In the genomic region with DNA sequence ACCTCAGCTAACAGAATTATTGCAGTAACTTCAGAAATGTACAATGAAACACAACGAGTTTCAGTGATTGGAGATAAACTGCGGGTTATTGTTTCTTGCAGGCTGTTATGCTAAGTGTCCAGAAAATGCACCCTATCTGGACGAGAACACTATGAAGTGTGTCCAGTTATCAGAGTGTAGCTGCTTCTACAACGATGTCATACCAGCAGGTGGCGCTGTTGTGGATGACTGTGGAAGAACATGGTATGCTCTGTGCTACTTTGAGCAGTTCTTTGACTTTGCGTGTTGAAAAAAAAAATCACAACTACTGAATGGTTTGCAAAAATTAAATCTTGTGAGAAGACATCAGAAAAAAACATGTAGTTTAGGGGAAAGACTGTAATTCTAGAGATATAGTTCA, we compare ENCODE assay signal across 10 mouse cellular contexts.
DNase-seq lines count a peak whose midpoint lies in the region; ATAC-seq and TF ChIP-seq lines count a peak whose summit lies in the region.
"Had no signal": no experiment of that assay in that cellular context is flagged by ENCODE, and none has a peak within 500 bp of the region (broad histone marks: within the 10 kb centered on the region; RNA-seq: fewer than 3 reads in every experiment).

No protein-coding gene starts in this region.

- no peak for ATAC-seq in kidney, embryonic 15.5 days (replicated peaks; ENCODE audit: low FRiP score)
- ATAC-seq in stomach, postnatal 0 days (ENCODE audit: low FRiP score, low TSS enrichment) = no peak
- ATAC-seq in granulocyte monocyte progenitor cell, adult 5-6 weeks (replicated peaks; ENCODE audit: poor library complexity, severe bottlenecking) = no peak

- no peak overlapping the region for H3K4me2 ChIP-seq in kidney, embryonic 15.5 days
- H3K4me2 ChIP-seq in stomach, postnatal 0 days (replicated peaks; ENCODE audit: low read depth) = no peak overlapping the region
- H3K4me2 ChIP-seq: heart, embryonic 13.5 days had no signal

- 68% methylated on average over 6 of the region's 6 CpGs for WGBS in kidney, adult 2 months
- WGBS in kidney, embryonic 15.5 days = 63% methylated on average over 6 of the region's 6 CpGs
- 69% methylated on average over 6 of the region's 6 CpGs for WGBS in thymus, adult 2 months
- WGBS in stomach, postnatal 0 days = 66% methylated on average over 6 of the region's 6 CpGs

- no peak overlapping the region for H3K4me3 ChIP-seq in kidney, adult 2 months (ENCODE audit: insufficient read depth, low read depth, low read length)
- no peak overlapping the region for H3K4me3 ChIP-seq in kidney, embryonic 15.5 days (replicated peaks)
- no peak overlapping the region for H3K4me3 ChIP-seq in thymus, adult 2 months (ENCODE audit: control insufficient read depth, insufficient read depth, low read length)
- no peak overlapping the region for H3K4me3 ChIP-seq in stomach, postnatal 0 days (ENCODE audit: low read depth, low read length)
- H3K4me3 ChIP-seq: heart, embryonic 13.5 days had no signal

- no peaks in the 10 kb centered on the region for H3K36me3 ChIP-seq in kidney, adult 2 months (ENCODE audit: control insufficient read depth, insufficient read depth, low read length)
- H3K36me3 ChIP-seq in kidney, embryonic 15.5 days = no peaks in the 10 kb centered on the region
- H3K36me3 ChIP-seq in thymus, adult 2 months (ENCODE audit: control insufficient read depth, insufficient read depth, low read length) = no peaks in the 10 kb centered on the region
- H3K36me3 ChIP-seq in stomach, postnatal 0 days (ENCODE audit: control insufficient read depth, insufficient read depth, low read length) = no peaks in the 10 kb centered on the region
- H3K36me3 ChIP-seq: heart, embryonic 13.5 days had no signal

- no peak overlapping the region for H3K27ac ChIP-seq in kidney, adult 2 months (ENCODE audit: insufficient read depth, low read depth, low read length)
- no peak overlapping the region for H3K27ac ChIP-seq in kidney, embryonic 15.5 days
- H3K27ac ChIP-seq in thymus, adult 2 months (ENCODE audit: control insufficient read depth, insufficient read depth, low read length) = no peak overlapping the region
- no peak overlapping the region for H3K27ac ChIP-seq in stomach, postnatal 0 days (replicated peaks)
- H3K27ac ChIP-seq: heart, embryonic 13.5 days had no signal

- no peaks in the 10 kb centered on the region for H3K9me3 ChIP-seq in kidney, embryonic 15.5 days (replicated peaks)
- H3K9me3 ChIP-seq in stomach, postnatal 0 days (ENCODE audit: control insufficient read depth, low read length) = no peaks in the 10 kb centered on the region
- H3K9me3 ChIP-seq: heart, embryonic 13.5 days had no signal

- peak; percentile 23; the same call in 1 of the 2 replicates for TF ChIP-seq CTCF in kidney, adult 2 months (conservative IDR thresholded peaks at IDR 0.05; ENCODE audit: insufficient read depth, insufficient read length, low read depth, low read length)
- no peak for TF ChIP-seq CTCF in thymus, adult 2 months (IDR thresholded peaks at IDR 0.05; ENCODE audit: borderline replicate concordance, control insufficient read depth, extremely low read depth, insufficient read depth, low read length, poor library complexity)
- TF ChIP-seq CTCF in stomach, postnatal 0 days (IDR thresholded peaks at IDR 0.05; ENCODE audit: low read depth) = peak; percentile 63

- H3K9ac ChIP-seq in kidney, embryonic 15.5 days = no peak overlapping the region
- no peak overlapping the region for H3K9ac ChIP-seq in stomach, postnatal 0 days (ENCODE audit: low read length)
- H3K9ac ChIP-seq: heart, embryonic 13.5 days had no signal

- TF ChIP-seq EP300 in stomach, postnatal 0 days (optimal IDR thresholded peaks at IDR 0.05) = no peak

- TF ChIP-seq POLR2A in kidney, adult 2 months (IDR thresholded peaks at IDR 0.05; ENCODE audit: low read depth, low read length) = no peak
- no peak for TF ChIP-seq POLR2A in thymus, adult 2 months (IDR thresholded peaks at IDR 0.05; ENCODE audit: control insufficient read depth, extremely low read depth, insufficient read depth, low read length, poor library complexity)

- no peaks in the 10 kb centered on the region for H3K4me1 ChIP-seq in kidney, adult 2 months (ENCODE audit: control insufficient read depth, insufficient read depth, low read length)
- H3K4me1 ChIP-seq in kidney, embryonic 15.5 days = no peaks in the 10 kb centered on the region
- no peaks in the 10 kb centered on the region for H3K4me1 ChIP-seq in thymus, adult 2 months (replicated peaks; ENCODE audit: control insufficient read depth, insufficient read depth, low read length)
- no peaks in the 10 kb centered on the region for H3K4me1 ChIP-seq in stomach, postnatal 0 days (replicated peaks; ENCODE audit: control insufficient read depth, insufficient read depth)
- H3K4me1 ChIP-seq: heart, embryonic 13.5 days had no signal

- DNase-seq in kidney, adult 2 months = peak; percentile 2
- peak; percentile 2 for DNase-seq in thymus, postnatal 25 days
- no peak for DNase-seq in thymus, adult 2 months
- peak; percentile 2 for DNase-seq in c-Kit-positive CD71-positive TER-119-positive erythroid progenitor cells, embryonic 14.5 days (ENCODE audit: low spot score)
- no peak for DNase-seq in stomach, postnatal 0 days (ENCODE audit: low spot score)
- DNase-seq in gastrocnemius, postnatal 36 days = no peak
- DNase-seq: cerebellum, adult 9-11 months had no signal

- no peaks in the 10 kb centered on the region for H3K27me3 ChIP-seq in kidney, adult 2 months (replicated peaks; ENCODE audit: control insufficient read depth, insufficient read depth, low read length)
- no peaks in the 10 kb centered on the region for H3K27me3 ChIP-seq in kidney, embryonic 15.5 days
- H3K27me3 ChIP-seq in thymus, adult 2 months (ENCODE audit: control insufficient read depth, insufficient read depth, low read length) = no peaks in the 10 kb centered on the region
- no peaks in the 10 kb centered on the region for H3K27me3 ChIP-seq in stomach, postnatal 0 days (ENCODE audit: control insufficient read depth, insufficient read depth, low read length)
- H3K27me3 ChIP-seq: heart, embryonic 13.5 days had no signal

- intact Hi-C loops in gastrocnemius, postnatal 36 days (cut with DNase I) = no loop called here

Comparison
In these comparisons a context has a peak if more than half of its experiments do, and no peak if none do; other contexts are left out.
1. DNase-seq: peak in kidney, adult 2 months (single experiment), thymus, postnatal 25 days (single experiment) and c-Kit-positive CD71-positive TER-119-positive erythroid progenitor cells, embryonic 14.5 days (single experiment); none in thymus, adult 2 months (single experiment), stomach, postnatal 0 days (single experiment) and gastrocnemius, postnatal 36 days (0 of 2).